Comparison of ENCODE assay signal across 9 mouse cellular contexts in genomic region chr4:116491119-116491536, GRCm38 (mm10). TPM values are rescaled to one million over a fixed set of nuclear protein-coding genes. Genes with fewer than 3 reads are reported as not detected.
DNase-seq lines count a peak whose midpoint lies in the region; ATAC-seq lines count a peak whose summit lies in the region.
"Had no signal": no experiment of that assay in that cellular context is flagged by ENCODE, and none has a peak within 500 bp of the region (broad histone marks: within the 10 kb centered on the region; RNA-seq: fewer than 3 reads in every experiment).

No protein-coding gene starts in this region.

- no peak overlapping the region for H3K27ac ChIP-seq in hindbrain, embryonic 14.5 days
- H3K27ac ChIP-seq in hindbrain, embryonic 13.5 days: no peak overlapping the region
- H3K27ac ChIP-seq in heart, embryonic 13.5 days (replicated peaks): peak overlapping the region; percentile 75
- H3K27ac ChIP-seq: embryonic facial prominence, embryonic 12.5 days had no signal

- no peak overlapping the region for H3K4me3 ChIP-seq in hindbrain, embryonic 14.5 days (replicated peaks; ENCODE audit: low read length)
- no peak overlapping the region for H3K4me3 ChIP-seq in hindbrain, embryonic 13.5 days
- H3K4me3 ChIP-seq in heart, embryonic 13.5 days: no peak overlapping the region
- H3K4me3 ChIP-seq: embryonic facial prominence, embryonic 12.5 days had no signal

- 64% methylated on average over 2 of the region's 2 CpGs for WGBS in hindbrain, embryonic 14.5 days
- WGBS in hindbrain, embryonic 13.5 days: 71% methylated on average over 2 of the region's 2 CpGs
- WGBS in heart, embryonic 13.5 days: 33% methylated on average over 2 of the region's 2 CpGs

- H3K9me3 ChIP-seq in hindbrain, embryonic 14.5 days (ENCODE audit: control insufficient read depth, low read length): 0 out of 2 replicates have a peak, but pooled peaks cover 3% of the 10 kb centered on the region
- no peaks in the 10 kb centered on the region for H3K9me3 ChIP-seq in hindbrain, embryonic 13.5 days
- peaks cover 9% of the 10 kb centered on the region for H3K9me3 ChIP-seq in heart, embryonic 13.5 days
- H3K9me3 ChIP-seq: embryonic facial prominence, embryonic 12.5 days had no signal

- DNase-seq in hindbrain, embryonic 14.5 days (ENCODE audit: low spot score): peak; percentile 31
- DNase-seq in adrenal gland, adult (ENCODE audit: inconsistent age in 2 of 2, low spot score in 1 of 2): peak; percentile 81 to 92
- peak; percentile 31 to 53 for DNase-seq in kidney, postnatal 36 days
- DNase-seq in embryo, embryonic 9.5 days (ENCODE audit: extremely low spot score): no peak
- no peak for DNase-seq in retina, postnatal 1 day
- DNase-seq in cerebellum, adult 11 months: no peak

- no peaks in the 10 kb centered on the region for H3K4me1 ChIP-seq in hindbrain, embryonic 14.5 days (replicated peaks; ENCODE audit: control insufficient read depth, insufficient read depth, low read length)
- no peaks in the 10 kb centered on the region for H3K4me1 ChIP-seq in hindbrain, embryonic 13.5 days (replicated peaks)
- peaks cover 28% of the 10 kb centered on the region for H3K4me1 ChIP-seq in heart, embryonic 13.5 days
- H3K4me1 ChIP-seq: embryonic facial prominence, embryonic 12.5 days had no signal

- H3K9ac ChIP-seq in hindbrain, embryonic 14.5 days: no peak overlapping the region
- H3K9ac ChIP-seq in hindbrain, embryonic 13.5 days: no peak overlapping the region
- H3K9ac ChIP-seq in heart, embryonic 13.5 days: no peak overlapping the region
- H3K9ac ChIP-seq: embryonic facial prominence, embryonic 12.5 days had no signal

- H3K36me3 ChIP-seq in hindbrain, embryonic 14.5 days (replicated peaks; ENCODE audit: control insufficient read depth, insufficient read depth): no peaks in the 10 kb centered on the region
- H3K36me3 ChIP-seq in hindbrain, embryonic 13.5 days: no peaks in the 10 kb centered on the region
- H3K36me3 ChIP-seq in heart, embryonic 13.5 days: no peaks in the 10 kb centered on the region
- H3K36me3 ChIP-seq: embryonic facial prominence, embryonic 12.5 days had no signal

- no peak overlapping the region for H3K4me2 ChIP-seq in hindbrain, embryonic 14.5 days (replicated peaks)
- no peak overlapping the region for H3K4me2 ChIP-seq in hindbrain, embryonic 13.5 days
- peak overlapping the region; percentile 1; the same call in 1 of the 2 replicates for H3K4me2 ChIP-seq in heart, embryonic 13.5 days
- H3K4me2 ChIP-seq: embryonic facial prominence, embryonic 12.5 days had no signal

- no peaks in the 10 kb centered on the region for H3K27me3 ChIP-seq in hindbrain, embryonic 14.5 days (ENCODE audit: control insufficient read depth, insufficient read depth, low read length)
- H3K27me3 ChIP-seq in hindbrain, embryonic 13.5 days: no peaks in the 10 kb centered on the region
- peaks cover 6% of the 10 kb centered on the region; the same call in 1 of the 2 replicates for H3K27me3 ChIP-seq in heart, embryonic 13.5 days (replicated peaks)
- H3K27me3 ChIP-seq: embryonic facial prominence, embryonic 12.5 days had no signal

- ATAC-seq in hindbrain, embryonic 14.5 days (ENCODE audit: low FRiP score): no peak
- ATAC-seq in hindbrain, embryonic 13.5 days (ENCODE audit: low FRiP score): no peak
- ATAC-seq in heart, embryonic 13.5 days (ENCODE audit: extremely low read depth, insufficient number of reproducible peaks, low FRiP score, low TSS enrichment): peak; percentile 61

RNA-seq across cellular contexts. Expression of gene Ipp, which starts 16.2 kb away (rescaled TPM):
- 3.8 and 4.6 TPM in 2 replicates for polyA plus RNA-seq in hindbrain, embryonic 14.5 days (2014; fragmentation: Nextera tagmentation; extraction: Ambion mirVana)
- 12.3 and 14.0 TPM in 2 replicates for polyA plus RNA-seq in hindbrain, embryonic 13.5 days (2015; fragmentation: Nextera tagmentation; extraction: Ambion mirVana)
- 14.3 and 15.6 TPM in 2 replicates for polyA plus RNA-seq in heart, embryonic 13.5 days (2015; fragmentation: Nextera tagmentation; extraction: Ambion mirVana)

RNA-seq across cellular contexts. Expression of gene Mast2, which starts 27.1 kb away (rescaled TPM):
- 60.0 and 68.7 TPM in 2 replicates for polyA plus RNA-seq in hindbrain, embryonic 14.5 days (2014; fragmentation: Nextera tagmentation; extraction: Ambion mirVana)
- polyA plus RNA-seq in hindbrain, embryonic 13.5 days (2015; fragmentation: Nextera tagmentation; extraction: Ambion mirVana): 35.3 and 39.4 TPM in 2 replicates
- polyA plus RNA-seq in heart, embryonic 13.5 days (2015; fragmentation: Nextera tagmentation; extraction: Ambion mirVana): 12.8 and 12.9 TPM in 2 replicates

Comparison
In these comparisons a context has a peak if more than half of its experiments do, and no peak if none do; other contexts are left out.
1. DNase-seq: peak in hindbrain, embryonic 14.5 days (single experiment), adrenal gland, adult (2 of 2) and kidney, postnatal 36 days (2 of 2); none in embryo, embryonic 9.5 days (single experiment), retina, postnatal 1 day (single experiment) and cerebellum, adult 11 months (single experiment).